Mouse (Mus musculus) small intestine, adult 2 months (tissue): ENCODE measurements at regions not wholly inside any gene's neighbourhood (a gene's known extent, or its start where the extent isn't known, plus 50 kb on each side); places are given as distances from the start of the nearest gene placed in this dataset.

Source experiments
- H3K27ac ChIP-seq: fragments of 200-500 bp; 2 replicates; pipeline ENCODE4 v1.5.1; 2012; ENCODE audit warnings: low read depth, low read length, control low read depth, inconsistent platforms; ENCODE audit not compliant: insufficient read depth
- H3K27me3 ChIP-seq: fragments of 200-500 bp; 2 replicates; pipeline ENCODE4 v1.6.1; 2012; ENCODE audit warnings: mild to moderate bottlenecking, moderate library complexity, low read length, inconsistent platforms; ENCODE audit not compliant: control insufficient read depth, insufficient read depth
- H3K36me3 ChIP-seq: fragments of 200-500 bp; 2 replicates; pipeline ENCODE4 v1.6.1; 2012; ENCODE audit warnings: mild to moderate bottlenecking, low read length, control low read depth, inconsistent platforms; ENCODE audit not compliant: control insufficient read depth, insufficient read depth
- H3K4me1 ChIP-seq: fragments of 200-500 bp; 2 replicates; pipeline ENCODE4 v1.6.1; 2012; ENCODE audit warnings: low read length, inconsistent platforms, mixed read lengths; ENCODE audit not compliant: control insufficient read depth, insufficient read depth, insufficient read length
- H3K4me3 ChIP-seq: fragments of 200-500 bp; 2 replicates; pipeline ENCODE4 v1.5.1; 2012; ENCODE audit warnings: low read depth, mild to moderate bottlenecking, control low read depth, inconsistent platforms, low read length, moderate library complexity
- CTCF ChIP-seq: fragments of 200-500 bp; IDR thresholded peaks from 2 replicates; pipeline ENCODE4 v1.5.1; 2012; ENCODE audit warnings: low read depth, mild to moderate bottlenecking, control low read depth, inconsistent platforms, low read length, moderate library complexity, mixed read lengths; ENCODE audit not compliant: insufficient replicate concordance, insufficient read length; ENCODE audit errors: extremely low read depth
- POLR2A ChIP-seq: fragments of 200-500 bp; IDR thresholded peaks from 2 replicates; pipeline ENCODE4 v1.6.1; 2012; ENCODE audit warnings: low read depth, mild to moderate bottlenecking, control low read depth, inconsistent platforms, low read length, moderate library complexity
- WGBS: fragments of 180-500 bp; shearing (Covaris S2); methylation state at CpG from one replicate; pipeline ENCODE4 v1.1.7; 2018; 5-methylcytosine and 5-hydroxymethylcytosine counted together

DNA sequence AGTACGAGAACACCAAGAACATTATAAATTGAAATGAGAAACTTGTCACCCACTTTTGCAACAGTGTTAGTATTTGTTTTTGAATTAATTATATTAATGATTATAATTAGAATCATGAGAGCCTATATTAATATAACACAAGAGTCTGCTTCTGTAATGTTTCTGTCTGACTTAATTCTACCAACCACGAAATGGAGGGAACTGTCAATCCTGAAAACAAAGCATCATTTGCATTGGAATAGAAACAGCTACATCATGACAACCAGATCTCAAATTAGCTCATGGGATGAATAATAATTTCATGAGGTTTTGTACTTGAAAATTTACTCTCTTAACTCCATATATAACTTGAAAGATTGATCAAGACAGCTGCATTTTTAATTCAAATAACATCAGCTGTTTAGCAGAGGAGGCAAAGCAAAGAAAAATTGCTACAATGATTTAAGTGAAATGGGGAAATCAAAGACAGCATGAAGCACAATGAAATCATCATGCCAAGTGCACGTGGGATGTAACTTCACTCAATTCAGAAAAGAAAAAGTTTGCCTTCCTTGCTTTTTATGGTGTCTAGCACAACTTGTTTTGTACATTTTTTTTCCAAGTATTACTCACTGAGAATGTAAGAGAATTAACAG lies 150.1 kb upstream of the Tmprss15 start:
- Histone ChIP-seq H3K4me1 (no peaks in the 10 kb centered on the region), H3K36me3 (no peaks in the 10 kb centered on the region), H3K27ac (no peak overlapping the region), H3K4me3 (no peak overlapping the region), H3K27me3 (no peaks in the 10 kb centered on the region)
- WGBS, result 66% methylated on average over 3 of the region's 3 CpGs
- no peak for TF ChIP-seq POLR2A
- TF ChIP-seq CTCF, result no peak

DNA sequence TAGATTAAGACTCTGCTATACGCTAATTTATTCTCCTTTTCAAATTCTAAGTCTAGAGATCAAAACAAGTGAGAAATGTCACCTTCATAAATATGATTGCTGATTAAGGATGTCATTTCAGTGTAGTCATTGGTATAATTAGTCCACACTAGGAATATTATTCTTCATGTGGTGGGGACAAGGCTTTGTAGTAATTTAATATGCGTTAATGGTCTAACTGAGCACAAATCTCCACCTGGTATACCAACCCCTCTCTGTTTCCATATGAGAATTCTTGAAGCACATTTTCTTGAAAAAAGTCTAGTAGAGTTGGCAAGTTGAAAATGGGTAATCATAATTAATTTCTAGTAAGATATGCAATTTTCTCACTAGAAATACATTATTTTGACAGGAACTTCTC lies 149.3 kb upstream of the Tmprss15 start:
- WGBS, result 76% methylated on average over 2 of the region's 2 CpGs

DNA sequence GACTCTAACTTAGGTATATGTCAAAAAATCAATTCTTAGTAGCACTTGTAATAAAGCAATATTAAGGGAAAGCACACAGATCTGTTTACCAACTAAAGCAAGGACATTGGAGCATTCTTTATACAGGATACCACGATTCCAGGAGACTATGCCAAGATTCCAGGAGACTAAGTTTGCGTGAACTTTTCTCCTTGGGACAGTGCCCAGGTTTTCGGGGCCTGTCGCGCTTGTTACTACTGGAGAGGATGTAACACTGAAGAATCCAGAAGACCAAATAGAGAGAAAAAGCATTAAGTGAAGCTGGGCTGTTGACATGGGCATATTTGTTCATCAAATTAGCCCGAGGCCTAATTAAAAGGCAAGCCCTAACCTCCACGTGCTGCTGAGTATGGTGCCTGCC lies 100.3 kb upstream of the Tmprss15 start:
- no peaks in the 10 kb centered on the region for H3K4me1 ChIP-seq
- 68% methylated on average over 7 of the region's 7 CpGs for WGBS
- no peak overlapping the region for H3K4me3 ChIP-seq
- no peaks in the 10 kb centered on the region for H3K36me3 ChIP-seq
- no peak overlapping the region for H3K27ac ChIP-seq
- no peaks in the 10 kb centered on the region for H3K27me3 ChIP-seq
- no peak for TF ChIP-seq CTCF
- TF ChIP-seq POLR2A, result no peak

More for the DNA sequence above, 149.3 kb upstream of the Tmprss15 start:
- no peaks in the 10 kb centered on the region for H3K4me1 ChIP-seq
- no peak for TF ChIP-seq POLR2A
- no peak for TF ChIP-seq CTCF
- no peaks in the 10 kb centered on the region for H3K27me3 ChIP-seq
- no peak overlapping the region for H3K4me3 ChIP-seq
- no peaks in the 10 kb centered on the region for H3K36me3 ChIP-seq
- no peak overlapping the region for H3K27ac ChIP-seq

DNA sequence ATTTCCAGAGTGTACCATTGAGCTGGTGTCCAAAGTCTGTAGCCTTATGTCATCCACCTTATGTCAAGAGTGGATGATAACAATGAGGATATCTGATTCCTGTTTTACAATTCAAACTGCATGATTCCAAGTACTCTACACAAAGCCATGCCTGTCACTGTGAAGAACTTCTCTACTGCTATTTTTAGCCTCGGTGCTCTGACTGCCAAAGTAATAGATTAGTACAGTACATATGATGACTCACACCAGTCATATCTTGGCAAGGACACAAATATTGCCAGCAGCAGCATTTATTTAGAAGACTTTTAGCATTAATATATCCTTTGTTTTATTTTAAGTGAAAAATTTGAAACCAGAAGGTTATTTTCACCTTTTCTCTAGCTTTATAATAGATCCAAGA lies 95.6 kb upstream of the Tmprss15 start:
- TF ChIP-seq POLR2A (no peak), CTCF (no peak)
- Histone ChIP-seq H3K4me3 (no peak overlapping the region), H3K27ac (no peak overlapping the region), H3K27me3 (no peaks in the 10 kb centered on the region), H3K36me3 (no peaks in the 10 kb centered on the region), H3K4me1 (no peaks in the 10 kb centered on the region)
- 26% methylated on average over 1 of the region's 1 CpGs for WGBS

DNA sequence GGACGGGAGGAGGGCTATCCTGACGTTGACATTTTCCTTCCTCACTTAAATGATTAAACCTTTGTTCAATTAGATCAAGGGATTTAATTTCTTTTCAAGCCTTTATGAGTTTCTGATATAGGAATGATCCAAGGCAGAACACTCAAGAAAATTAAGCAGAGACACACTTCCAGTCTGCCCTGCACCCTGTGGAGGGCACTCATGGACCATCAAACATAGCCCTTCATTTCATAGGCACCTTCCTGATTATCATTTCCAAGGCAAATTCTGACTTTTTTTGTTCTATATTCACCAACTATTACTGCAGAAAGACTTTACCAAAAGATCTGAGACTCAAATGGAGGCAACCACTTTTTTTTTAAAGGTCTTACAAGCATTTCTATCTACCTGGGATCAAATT lies 91.6 kb upstream of the Tmprss15 start:
- no peaks in the 10 kb centered on the region for H3K36me3 ChIP-seq
- no peak overlapping the region for H3K27ac ChIP-seq
- H3K27me3 ChIP-seq, result no peaks in the 10 kb centered on the region
- WGBS, result 78% methylated on average over 2 of the region's 2 CpGs
- no peak overlapping the region for H3K4me3 ChIP-seq
- TF ChIP-seq CTCF (no peak), POLR2A (no peak)
- H3K4me1 ChIP-seq, result no peaks in the 10 kb centered on the region

DNA sequence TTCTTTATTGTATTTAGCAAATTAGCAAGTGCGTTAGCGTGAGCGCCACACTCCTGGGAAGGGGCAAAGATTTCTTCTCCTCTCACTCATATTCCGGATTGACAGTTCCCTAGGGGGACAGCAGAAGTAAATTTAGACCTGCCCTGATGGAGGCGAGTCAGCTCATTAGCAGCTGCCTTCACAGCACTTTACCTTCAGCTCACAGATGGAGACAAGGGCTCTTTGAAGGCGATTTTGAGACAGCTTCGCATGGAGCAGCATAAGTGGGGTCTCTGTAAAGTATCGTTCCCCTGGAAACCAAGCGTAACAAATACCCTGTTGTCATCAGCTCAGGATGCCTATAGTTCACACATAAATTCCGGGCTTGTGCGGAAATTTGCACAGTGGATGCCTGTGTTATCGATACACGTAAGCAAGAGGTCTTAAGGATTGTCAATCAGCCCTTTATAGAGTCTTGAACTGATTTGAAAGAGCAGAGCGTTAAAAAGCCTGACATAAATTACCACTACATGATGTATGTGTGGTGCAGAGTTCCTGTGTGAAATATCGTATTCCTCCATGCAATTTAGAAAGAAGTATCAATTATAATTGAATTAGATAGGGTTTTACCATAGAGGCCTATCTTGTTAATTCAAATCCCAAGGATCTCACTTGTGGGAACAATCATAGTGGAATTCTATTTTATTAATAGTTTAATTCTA lies 86.6 kb upstream of the Tmprss15 start:
- 87% methylated on average over 15 of the region's 15 CpGs for WGBS

DNA sequence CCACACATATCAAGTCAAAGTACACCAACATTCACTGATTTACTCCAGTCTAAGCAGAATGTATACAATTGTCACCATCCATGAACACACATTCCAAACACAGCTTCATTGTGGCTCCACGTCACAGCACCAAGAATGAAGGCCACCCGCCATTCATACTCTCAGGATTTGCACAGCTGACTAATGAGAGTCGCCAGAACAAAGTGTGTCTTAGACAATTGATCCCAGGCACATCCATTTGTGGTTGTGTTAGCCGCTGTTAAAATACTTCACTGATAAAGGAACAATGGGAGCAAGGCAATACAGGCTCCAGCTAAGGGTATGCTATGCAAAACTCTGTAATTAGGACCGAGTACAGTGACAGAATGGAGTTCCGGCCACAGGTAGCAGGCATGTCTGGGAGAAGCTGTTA lies 85.9 kb upstream of the Tmprss15 start:
- no peaks in the 10 kb centered on the region for H3K4me1 ChIP-seq
- H3K27me3 ChIP-seq, result no peaks in the 10 kb centered on the region
- WGBS, result 73% methylated on average over 6 of the region's 6 CpGs
- H3K36me3 ChIP-seq, result no peaks in the 10 kb centered on the region
- no peak for TF ChIP-seq CTCF
- TF ChIP-seq POLR2A, result no peak
- no peak overlapping the region for H3K4me3 ChIP-seq
- H3K27ac ChIP-seq, result no peak overlapping the region

More for the DNA sequence above, 86.6 kb upstream of the Tmprss15 start:
- Histone ChIP-seq H3K36me3 (no peaks in the 10 kb centered on the region), H3K27ac (no peak overlapping the region), H3K27me3 (no peaks in the 10 kb centered on the region), H3K4me1 (no peaks in the 10 kb centered on the region), H3K4me3 (no peak overlapping the region)
- TF ChIP-seq POLR2A (no peak), CTCF (no peak)
